Mouse (Mus musculus) limb, embryonic 13.5 days (tissue): ENCODE results near the gene Inpp5k. TPM values are rescaled to one million over a fixed set of nuclear protein-coding genes. Genes with fewer than 3 reads are reported as not detected.
A peak's percentile ranks its signal among the peaks of the same experiment; 100 is the strongest.

Experiments used
- ATAC-seq: fragments of 200-750 bp; cut with Nextera tagmentation; 2 replicates; pipeline ENCODE4 v1.8.0; 2017; ENCODE audit warnings: low read depth, moderate number of reproducible peaks, moderate TSS enrichment; ENCODE audit not compliant: low FRiP score
- H3K27ac ChIP-seq: fragments of 300-500 bp; sonication (generic); 2 replicates; pipeline ENCODE4 v1.5.1; 2015; ENCODE audit warnings: inconsistent platforms, mild to moderate bottlenecking, moderate library complexity
- H3K27me3 ChIP-seq: fragments of 300-500 bp; sonication (generic); 2 replicates; pipeline ENCODE4 v1.6.1; 2015; ENCODE audit warnings: mild to moderate bottlenecking, inconsistent platforms
- H3K36me3 ChIP-seq: fragments of 300-500 bp; sonication (generic); 2 replicates; pipeline ENCODE4 v1.6.1; 2015; ENCODE audit warnings: inconsistent platforms, mild to moderate bottlenecking, moderate library complexity
- H3K4me1 ChIP-seq: fragments of 300-500 bp; sonication (generic); 2 replicates; pipeline ENCODE4 v1.6.1; 2015; ENCODE audit warnings: inconsistent platforms
- H3K4me2 ChIP-seq: fragments of 300-500 bp; sonication (generic); replicated peaks from 2 replicates; pipeline ENCODE4 v1.6.1; 2015; ENCODE audit warnings: inconsistent platforms, mild to moderate bottlenecking, moderate library complexity
- H3K4me3 ChIP-seq: fragments of 300-500 bp; sonication (generic); 2 replicates; pipeline ENCODE4 v1.5.1; 2015; ENCODE audit warnings: moderate library complexity, mild to moderate bottlenecking, inconsistent platforms
- H3K9ac ChIP-seq: fragments of 300-500 bp; sonication (generic); 2 replicates; pipeline ENCODE4 v1.6.1; 2015; ENCODE audit warnings: mild to moderate bottlenecking, inconsistent platforms
- H3K9me3 ChIP-seq: fragments of 300-500 bp; sonication (generic); 2 replicates; pipeline ENCODE4 v1.6.1; 2016; ENCODE audit warnings: inconsistent platforms
- WGBS: fragments of 180-500 bp; shearing (Covaris S2); methylation state at CpG from one replicate; pipeline ENCODE4 v1.1.7; 2015; 5-methylcytosine and 5-hydroxymethylcytosine counted together
- polyA plus RNA-seq: library from polyadenylated mRNA; unstranded; fragments of >200 nt; fragmentation: Nextera tagmentation; extraction: Ambion mirVana; gene quantifications from 2 replicates; pipeline ENCODE4 v1.2.1, GENCODE M21; 2015

Inpp5k gene
- polyA plus RNA-seq, 1 experiment from 2014 or later = 21.1 TPM

DNA sequence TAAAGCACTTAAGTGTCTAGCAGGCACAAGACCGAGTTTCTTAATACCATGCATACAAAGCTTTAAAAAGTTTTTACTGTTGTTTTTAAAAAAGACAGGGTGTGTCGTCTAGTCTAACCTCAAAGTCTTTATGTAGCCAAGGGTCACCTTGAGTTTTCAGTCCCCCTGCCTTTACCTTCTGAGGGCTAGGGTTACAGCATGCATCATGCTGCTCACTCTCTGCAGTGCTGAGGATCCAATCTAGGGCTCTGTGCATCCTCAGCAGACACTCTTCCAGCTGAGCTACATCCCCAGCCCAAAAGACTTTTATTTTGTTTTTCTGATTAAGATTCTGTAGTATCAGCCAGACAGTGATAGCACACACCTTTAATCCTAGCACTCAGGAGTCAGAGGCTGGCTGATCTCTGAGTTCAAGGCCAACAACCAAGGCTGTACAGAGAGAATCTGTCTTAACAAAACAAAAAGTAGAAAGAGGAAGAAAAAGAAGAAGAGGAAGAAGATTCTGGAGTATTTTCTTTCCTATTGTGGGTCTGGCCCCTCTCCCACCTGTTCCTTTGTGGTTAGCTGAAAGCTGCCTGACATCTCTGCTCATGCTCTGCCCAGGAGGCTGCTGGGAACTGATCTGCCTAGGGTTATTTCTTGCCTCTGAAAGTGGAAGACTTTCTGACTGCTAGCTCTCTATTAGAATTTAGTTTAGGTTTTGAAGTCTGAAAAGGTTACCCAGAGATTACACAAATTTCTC lies 8.0 kb upstream of the Inpp5k start:
- peak overlapping the region; percentile 15; the same call in 1 of the 2 replicates for H3K27ac ChIP-seq
- no peaks in the 10 kb centered on the region for H3K27me3 ChIP-seq
- H3K4me1 ChIP-seq = no peaks in the 10 kb centered on the region
- H3K9me3 ChIP-seq = no peaks in the 10 kb centered on the region
- no peak overlapping the region for H3K4me3 ChIP-seq
- H3K4me2 ChIP-seq = no peak overlapping the region
- H3K36me3 ChIP-seq = peaks cover 85% of the 10 kb centered on the region
- ATAC-seq = no peak
- no peak overlapping the region for H3K9ac ChIP-seq
- WGBS = 87% methylated on average over 2 of the region's 2 CpGs

DNA sequence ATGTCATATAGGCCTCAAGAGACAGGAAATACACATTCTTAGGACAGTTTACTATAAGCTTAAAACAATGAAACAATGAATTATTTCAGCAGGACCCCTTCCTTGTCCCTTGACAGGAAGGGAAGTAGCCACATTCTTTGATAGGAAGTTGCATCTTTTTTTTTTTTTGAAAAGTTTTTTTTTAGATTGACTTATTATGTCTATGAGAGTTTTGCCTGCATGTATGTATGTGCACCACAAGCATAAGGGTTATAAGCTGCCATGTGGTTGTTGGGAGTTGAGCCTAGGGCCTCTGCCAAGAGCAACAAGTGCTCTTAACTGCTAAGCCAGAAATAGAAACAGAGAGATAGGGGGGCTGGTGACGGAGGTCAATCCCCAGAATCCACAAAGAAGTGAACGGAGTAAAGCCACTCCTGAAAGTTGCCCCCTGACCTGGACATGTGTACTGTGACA lies 6.7 kb upstream of the Inpp5k start:
- no peak for ATAC-seq
- no peaks in the 10 kb centered on the region for H3K9me3 ChIP-seq
- H3K9ac ChIP-seq = peak overlapping the region; percentile 37; the same call in 1 of the 2 replicates
- H3K4me2 ChIP-seq = no peak overlapping the region
- H3K27me3 ChIP-seq = no peaks in the 10 kb centered on the region
- peaks cover 82% of the 10 kb centered on the region for H3K36me3 ChIP-seq
- H3K4me1 ChIP-seq = no peaks in the 10 kb centered on the region
- no peak overlapping the region for H3K4me3 ChIP-seq
- WGBS = 77% methylated on average over 2 of the region's 2 CpGs
- no peak overlapping the region; the same call in 1 of the 2 replicates for H3K27ac ChIP-seq

DNA sequence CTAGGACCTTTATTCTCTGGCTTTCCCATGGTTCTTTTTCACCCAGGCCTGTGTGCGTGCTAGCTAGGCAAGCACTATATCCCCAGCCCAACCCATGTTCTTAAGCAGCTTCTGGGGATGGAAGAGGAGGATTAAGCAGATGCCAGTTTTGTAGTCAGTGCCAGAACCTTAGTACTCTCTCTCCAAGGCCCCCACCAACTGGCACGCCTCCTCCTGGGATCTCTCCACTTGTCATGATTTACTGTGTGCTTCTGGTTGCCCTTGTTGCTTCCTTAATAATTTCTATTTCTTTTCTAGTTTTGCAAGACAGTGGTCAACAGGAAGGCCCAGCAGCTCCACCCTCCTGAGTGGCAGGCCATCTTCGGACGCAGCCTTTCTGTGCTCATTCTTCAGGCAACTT lies 5.0 kb upstream of the Inpp5k start:
- Histone ChIP-seq H3K36me3 (peaks cover 65% of the 10 kb centered on the region), H3K27ac (no peak overlapping the region), H3K4me1 (peaks cover 8% of the 10 kb centered on the region), H3K9ac (no peak overlapping the region), H3K27me3 (no peaks in the 10 kb centered on the region), H3K9me3 (no peaks in the 10 kb centered on the region), H3K4me3 (no peak overlapping the region), H3K4me2 (no peak overlapping the region)
- WGBS = 91% methylated on average over 4 of the region's 4 CpGs
- no peak for ATAC-seq

DNA sequence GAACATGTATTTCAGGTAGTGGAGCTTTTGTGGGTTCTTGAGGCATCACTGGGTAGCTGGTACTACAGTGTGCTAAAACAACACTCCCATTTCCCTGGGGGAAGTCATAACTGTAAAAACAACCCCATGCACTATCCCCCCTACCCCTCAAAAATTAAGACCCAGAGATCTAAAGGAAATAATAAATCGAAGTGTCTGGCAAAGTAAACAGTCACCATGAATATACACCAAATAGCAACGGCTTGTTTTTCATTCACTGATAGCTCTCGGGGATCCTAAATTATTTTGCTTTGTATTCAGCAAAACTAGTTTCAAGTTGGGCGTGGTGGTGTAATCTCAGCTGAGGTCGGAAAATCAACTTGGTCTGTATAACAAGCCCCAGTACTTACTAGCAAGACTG lies 690 bp upstream of the Inpp5k start:
- Histone ChIP-seq H3K9ac (peak overlapping the region; percentile 79), H3K9me3 (no peaks in the 10 kb centered on the region), H3K27ac (peak overlapping the region; percentile 70; the same call in 1 of the 2 replicates), H3K4me1 (peaks cover 24% of the 10 kb centered on the region), H3K4me2 (peak overlapping the region; percentile 87), H3K27me3 (no peaks in the 10 kb centered on the region), H3K36me3 (peaks cover 38% of the 10 kb centered on the region), H3K4me3 (peak overlapping the region; percentile 65)
- WGBS = 13% methylated on average over 5 of the region's 5 CpGs
- 0 out of 2 replicates have a peak, but pooled peaks have one; percentile 0 for ATAC-seq

DNA sequence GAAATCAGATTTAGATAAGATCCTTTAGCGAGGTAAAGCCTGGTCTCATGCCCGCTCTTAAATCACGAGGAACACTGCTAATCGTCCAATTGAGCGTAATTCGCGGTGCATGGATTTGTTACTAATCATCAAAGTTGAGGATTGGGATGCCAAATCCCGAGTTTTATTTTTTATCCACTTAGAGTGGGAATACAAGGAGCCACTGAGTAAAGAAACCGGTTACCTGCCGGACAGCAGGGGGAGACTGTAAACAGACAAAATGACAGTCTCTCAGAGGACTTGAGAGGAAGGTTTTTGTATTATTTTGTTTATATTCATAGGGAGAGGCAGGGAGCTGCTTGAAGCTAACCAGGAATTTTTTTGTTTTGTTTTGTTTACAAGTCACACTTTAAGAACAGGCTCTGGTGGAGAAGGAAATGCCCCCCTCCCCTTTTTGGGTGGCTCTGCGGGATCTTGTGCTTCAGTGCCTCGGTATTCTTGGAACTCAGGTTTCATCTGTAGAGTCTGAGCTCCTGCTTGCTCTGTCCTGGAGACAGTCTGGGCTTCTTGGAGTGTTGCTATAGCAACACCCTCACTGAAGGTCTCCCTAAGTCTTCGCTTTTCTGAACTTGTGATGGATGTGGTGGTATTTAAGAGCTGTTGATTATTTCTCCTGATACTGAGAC lies 905 bp downstream of the Inpp5k start:
- peak overlapping the region; percentile 73 for H3K9ac ChIP-seq
- no peaks in the 10 kb centered on the region for H3K9me3 ChIP-seq
- H3K4me2 ChIP-seq = peak overlapping the region; percentile 87
- peak overlapping the region; percentile 65 for H3K4me3 ChIP-seq
- peaks cover 27% of the 10 kb centered on the region for H3K36me3 ChIP-seq
- no peaks in the 10 kb centered on the region for H3K27me3 ChIP-seq
- H3K4me1 ChIP-seq = peaks cover 24% of the 10 kb centered on the region
- no peak for ATAC-seq
- H3K27ac ChIP-seq = no peak overlapping the region
- WGBS = 13% methylated on average over 13 of the region's 13 CpGs

DNA sequence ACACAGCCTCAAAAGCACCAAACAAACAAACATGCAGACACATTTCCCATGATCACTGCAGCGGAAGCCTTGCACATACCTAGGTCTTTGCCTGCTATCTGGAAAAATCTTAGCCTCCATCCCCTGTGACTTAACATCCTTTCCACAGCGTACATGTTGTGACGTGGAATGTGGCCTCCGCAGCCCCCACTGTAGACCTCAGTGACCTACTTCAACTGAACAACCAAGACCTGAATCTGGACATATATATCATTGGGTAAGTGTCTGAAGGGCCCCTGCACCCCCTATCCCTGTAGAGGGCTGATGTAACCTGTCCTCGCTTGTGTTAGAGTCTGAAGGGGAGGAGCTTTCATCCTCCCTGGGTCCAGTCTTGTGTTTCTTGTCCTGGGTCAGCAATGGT lies 2.1 kb downstream of the Inpp5k start:
- Histone ChIP-seq H3K27me3 (no peaks in the 10 kb centered on the region), H3K4me1 (peaks cover 24% of the 10 kb centered on the region), H3K9me3 (no peaks in the 10 kb centered on the region), H3K4me2 (no peak overlapping the region), H3K27ac (no peak overlapping the region), H3K4me3 (no peak overlapping the region), H3K9ac (0 out of 2 replicates have a peak overlapping the region, but pooled peaks have one; percentile 25), H3K36me3 (peaks cover 23% of the 10 kb centered on the region)
- no peak for ATAC-seq
- WGBS = 91% methylated on average over 5 of the region's 5 CpGs

DNA sequence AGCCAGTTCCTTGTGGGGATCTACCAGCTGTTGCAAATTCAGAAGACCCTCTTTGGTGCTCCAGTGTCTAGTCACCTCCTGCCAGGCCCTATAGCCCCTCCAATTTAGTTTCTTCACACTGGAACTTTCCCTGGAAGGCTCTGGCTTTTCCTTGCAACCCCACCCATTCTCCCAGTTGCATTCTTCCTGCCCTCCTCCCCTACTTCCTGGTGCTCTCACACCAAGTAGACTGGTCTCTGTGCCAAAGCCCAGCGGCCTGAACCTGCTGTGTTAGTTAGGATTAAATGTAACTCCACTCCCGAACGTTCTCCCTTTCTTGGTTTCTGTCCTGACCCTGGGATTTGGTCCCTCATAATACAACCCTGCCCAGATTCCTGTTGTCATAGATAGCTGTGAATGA lies 4.0 kb downstream of the Inpp5k start:
- H3K36me3 ChIP-seq = peaks cover 21% of the 10 kb centered on the region
- no peak overlapping the region for H3K4me3 ChIP-seq
- 83% methylated on average over 3 of the region's 3 CpGs for WGBS
- H3K27me3 ChIP-seq = no peaks in the 10 kb centered on the region
- no peak for ATAC-seq
- peaks cover 21% of the 10 kb centered on the region for H3K4me1 ChIP-seq
- no peaks in the 10 kb centered on the region for H3K9me3 ChIP-seq
- H3K27ac ChIP-seq = 0 out of 2 replicates have a peak overlapping the region, but pooled peaks have one; percentile 1
- H3K4me2 ChIP-seq = no peak overlapping the region
- 0 out of 2 replicates have a peak overlapping the region, but pooled peaks have one; percentile 25 for H3K9ac ChIP-seq

DNA sequence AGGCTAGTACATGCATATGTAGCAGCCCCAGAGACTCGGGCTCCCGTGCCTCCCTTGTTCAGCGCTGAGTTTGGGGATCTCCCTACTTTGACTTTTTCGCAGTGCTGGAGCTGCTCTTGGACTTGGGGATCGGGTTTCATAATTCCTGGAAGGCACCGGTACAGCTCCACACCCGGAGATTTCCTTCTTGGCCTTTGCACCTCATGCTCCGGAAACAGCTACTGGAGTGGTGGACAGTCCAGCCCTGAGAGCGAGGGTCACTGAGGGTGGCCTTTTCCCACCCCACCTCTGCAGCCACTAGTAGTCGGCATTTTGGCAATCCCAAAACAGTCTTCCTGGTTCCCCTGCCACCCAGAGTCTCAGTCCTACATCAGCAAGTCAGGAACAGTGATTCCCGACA lies 4.5 kb downstream of the Inpp5k start:
- Histone ChIP-seq H3K27me3 (no peaks in the 10 kb centered on the region), H3K4me2 (no peak overlapping the region), H3K9me3 (no peaks in the 10 kb centered on the region), H3K27ac (no peak overlapping the region), H3K4me3 (no peak overlapping the region), H3K4me1 (peaks cover 16% of the 10 kb centered on the region), H3K9ac (no peak overlapping the region), H3K36me3 (peaks cover 23% of the 10 kb centered on the region)
- ATAC-seq = no peak
- WGBS = 58% methylated on average over 11 of the region's 11 CpGs

DNA sequence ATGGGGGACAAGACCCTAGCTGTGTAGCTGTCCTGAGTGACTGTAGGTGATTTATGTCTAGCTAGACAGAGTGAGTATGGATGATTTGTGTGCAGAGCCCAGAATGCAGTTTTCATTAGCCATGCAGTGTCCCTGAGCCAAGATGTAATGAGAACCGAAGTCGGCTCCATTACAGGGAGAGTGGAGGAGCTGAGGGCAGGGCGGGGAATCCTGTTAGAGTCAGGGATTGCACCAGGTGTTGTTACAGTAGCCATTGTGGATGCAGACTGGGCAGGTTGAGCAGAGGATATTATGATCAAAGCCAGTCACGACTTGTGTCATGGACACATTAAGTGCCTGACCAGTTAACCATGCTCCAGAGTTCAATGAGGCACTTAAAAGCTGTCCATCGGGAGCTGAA lies 12.5 kb downstream of the Inpp5k start:
- Histone ChIP-seq H3K4me1 (no peaks in the 10 kb centered on the region), H3K4me2 (no peak overlapping the region), H3K27ac (no peak overlapping the region), H3K9me3 (no peaks in the 10 kb centered on the region), H3K27me3 (no peaks in the 10 kb centered on the region), H3K9ac (no peak overlapping the region), H3K4me3 (no peak overlapping the region), H3K36me3 (peaks cover 26% of the 10 kb centered on the region)
- WGBS = 73% methylated on average over 5 of the region's 5 CpGs
- no peak for ATAC-seq

DNA sequence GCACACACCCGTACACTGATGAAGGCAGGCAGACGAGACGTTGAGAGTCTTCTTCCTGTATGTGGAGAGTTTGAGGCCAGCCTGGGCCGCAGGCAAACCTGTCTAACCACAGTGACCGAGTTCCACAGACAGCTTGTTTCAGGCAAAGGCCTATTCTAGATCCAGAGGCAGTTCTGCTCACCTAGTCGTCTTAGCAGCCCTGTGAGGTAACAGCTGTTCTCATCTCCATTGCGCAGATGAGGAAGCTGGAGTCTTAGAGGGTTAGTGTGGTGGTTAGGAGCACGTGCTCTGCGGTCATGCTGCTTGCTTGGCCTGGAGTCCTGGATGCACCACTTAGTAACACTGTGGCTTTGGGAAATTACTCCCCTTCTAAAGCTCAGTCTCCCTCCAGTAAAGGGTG lies 13.9 kb downstream of the Inpp5k start:
- Histone ChIP-seq H3K9me3 (no peaks in the 10 kb centered on the region), H3K4me2 (no peak overlapping the region), H3K4me1 (no peaks in the 10 kb centered on the region), H3K27me3 (no peaks in the 10 kb centered on the region), H3K4me3 (no peak overlapping the region), H3K36me3 (peaks cover 26% of the 10 kb centered on the region), H3K27ac (no peak overlapping the region), H3K9ac (no peak overlapping the region)
- no peak for ATAC-seq
- WGBS = 82% methylated on average over 9 of the region's 9 CpGs

DNA sequence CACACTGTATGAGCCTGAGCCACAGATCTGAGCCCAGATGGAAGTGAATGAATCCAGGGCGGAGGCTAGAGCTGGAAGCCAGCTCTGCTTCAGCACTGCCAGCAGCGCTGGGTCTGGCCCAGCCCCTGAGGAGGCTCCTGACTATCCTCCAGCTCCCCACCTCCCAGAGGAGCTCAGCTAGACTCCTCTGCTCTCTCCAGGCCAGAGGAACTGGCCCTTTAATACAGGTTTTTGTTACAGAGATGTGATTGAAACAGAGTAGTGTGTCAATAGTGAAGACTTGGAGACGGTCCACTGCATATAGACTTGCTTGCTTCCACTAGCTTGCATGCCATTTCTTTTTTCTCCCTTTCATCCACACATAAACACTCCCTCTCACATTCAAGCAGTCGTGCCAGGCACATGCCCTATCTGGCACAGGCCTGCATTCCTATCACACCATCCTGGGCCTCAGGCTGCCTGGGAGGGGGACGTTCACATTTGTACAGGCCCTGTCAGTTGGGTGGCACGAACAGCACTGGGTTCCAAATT lies 17.0 kb downstream of the Inpp5k start:
- no peak overlapping the region for H3K4me3 ChIP-seq
- 70% methylated on average over 6 of the region's 6 CpGs for WGBS
- H3K4me2 ChIP-seq = no peak overlapping the region
- no peaks in the 10 kb centered on the region for H3K9me3 ChIP-seq
- peaks cover 8% of the 10 kb centered on the region for H3K27me3 ChIP-seq
- H3K9ac ChIP-seq = no peak overlapping the region
- no peak for ATAC-seq
- peaks cover 20% of the 10 kb centered on the region for H3K4me1 ChIP-seq
- peaks cover 21% of the 10 kb centered on the region for H3K36me3 ChIP-seq
- no peak overlapping the region for H3K27ac ChIP-seq

DNA sequence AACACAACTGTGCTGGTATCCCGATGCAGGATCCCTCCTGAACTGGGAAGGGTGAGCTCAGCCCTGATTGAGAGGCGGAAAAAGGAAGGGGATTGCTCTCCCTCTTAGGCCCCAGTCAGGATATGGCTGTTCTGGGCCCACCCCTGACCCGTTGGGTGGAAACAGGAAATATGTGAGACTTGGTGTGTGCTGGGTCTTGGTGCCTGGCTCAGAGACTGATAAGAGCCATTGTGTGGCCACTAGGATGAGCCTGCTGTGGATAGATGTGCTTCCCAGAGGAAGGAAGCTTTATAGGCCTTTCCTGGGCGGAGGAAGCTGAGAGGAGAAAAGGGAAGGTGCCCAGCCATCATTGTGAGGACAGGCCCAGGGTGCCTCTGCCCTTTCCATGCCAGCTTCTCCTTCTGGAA lies 18.4 kb downstream of the Inpp5k start:
- no peak for ATAC-seq
- Histone ChIP-seq H3K4me1 (peaks cover 31% of the 10 kb centered on the region), H3K4me2 (no peak overlapping the region), H3K27ac (peak overlapping the region; percentile 22; the same call in 1 of the 2 replicates), H3K27me3 (peaks cover 17% of the 10 kb centered on the region), H3K4me3 (no peak overlapping the region), H3K36me3 (peaks cover 19% of the 10 kb centered on the region), H3K9ac (no peak overlapping the region), H3K9me3 (no peaks in the 10 kb centered on the region)
- 71% methylated on average over 4 of the region's 4 CpGs for WGBS
